23 mouse cellular contexts compared by ENCODE assay signal in genomic region chr2:159354247-159354646, GRCm38 (mm10).
A peak's percentile ranks its signal among the peaks of the same experiment; 100 is the strongest.
DNase-seq lines count a peak whose midpoint lies in the region; ATAC-seq and TF ChIP-seq lines count a peak whose summit lies in the region.
"Had no signal": no experiment of that assay in that cellular context is flagged by ENCODE, and none has a peak within 500 bp of the region (broad histone marks: within the 10 kb centered on the region; RNA-seq: fewer than 3 reads in every experiment).

No protein-coding gene starts in this region.

- intact Hi-C loops in heart, adult 2 months (cut with DNase I) = no loop called here

- H3K4me2 ChIP-seq in kidney, embryonic 16.5 days (replicated peaks; ENCODE audit: low read depth, low read length) = no peak overlapping the region
- H3K4me2 ChIP-seq: forebrain, embryonic 15.5 days; heart, embryonic 13.5 days; hindbrain, embryonic 14.5 days; limb, embryonic 13.5 days; liver, embryonic 11.5 days; midbrain, embryonic 11.5 days; stomach, embryonic 15.5 days had no signal

- no peak overlapping the region for H3K9ac ChIP-seq in heart, adult 2 months (ENCODE audit: low read depth, low read length)
- H3K9ac ChIP-seq in kidney, embryonic 16.5 days (replicated peaks; ENCODE audit: low read length) = no peak overlapping the region
- H3K9ac ChIP-seq: forebrain, embryonic 15.5 days; heart, embryonic 13.5 days; hindbrain, embryonic 14.5 days; limb, embryonic 13.5 days; stomach, embryonic 15.5 days had no signal

- WGBS in heart, adult 2 months = 31% methylated on average over 2 of the region's 2 CpGs
- WGBS in heart, embryonic 10.5 days = 60% methylated on average over 2 of the region's 2 CpGs
- 64% methylated on average over 2 of the region's 2 CpGs for WGBS in kidney, embryonic 16.5 days

- 0 out of 2 replicates have a peak, but pooled peaks have one; percentile 32 for TF ChIP-seq EP300 in heart, adult 2 months (IDR thresholded peaks at IDR 0.05; ENCODE audit: insufficient read depth, low read depth, low read length)

- no peak for TF ChIP-seq POLR2A in heart, adult 2 months (IDR thresholded peaks at IDR 0.05; ENCODE audit: insufficient read depth, low read depth, low read length)

- no peak overlapping the region for H3K4me3 ChIP-seq in heart, adult 2 months
- no peak overlapping the region for H3K4me3 ChIP-seq in heart, embryonic 10.5 days
- H3K4me3 ChIP-seq in kidney, embryonic 16.5 days (ENCODE audit: low read length) = no peak overlapping the region
- H3K4me3 ChIP-seq: forebrain, embryonic 15.5 days; gastrocnemius, adult 2 months; heart, embryonic 13.5 days; limb, embryonic 13.5 days; stomach, embryonic 15.5 days had no signal

- no peak for TF ChIP-seq CTCF in heart, adult 2 months (IDR thresholded peaks at IDR 0.05)

- peaks cover 3% of the 10 kb centered on the region for H3K4me1 ChIP-seq in heart, adult 2 months (ENCODE audit: control insufficient read depth, insufficient read depth, low read length)
- no peaks in the 10 kb centered on the region for H3K4me1 ChIP-seq in heart, embryonic 10.5 days
- H3K4me1 ChIP-seq in kidney, embryonic 16.5 days (ENCODE audit: insufficient read depth, low read length) = peaks cover 15% of the 10 kb centered on the region
- H3K4me1 ChIP-seq: forebrain, embryonic 15.5 days; limb, embryonic 13.5 days; stomach, embryonic 15.5 days had no signal

- ATAC-seq in kidney, embryonic 16.5 days (ENCODE audit: low FRiP score, low TSS enrichment) = peak; percentile 49; the same call in 1 of the 2 replicates
- peak; percentile 55 to 72 for ATAC-seq in hematopoietic stem cell, adult 5-6 weeks (replicated peaks in 1 of 2; ENCODE audit: insufficient read depth in 1 of 2, low FRiP score in 2 of 2, low TSS enrichment in 1 of 2, low read depth in 1 of 2, poor library complexity in 2 of 2, severe bottlenecking in 2 of 2)
- ATAC-seq: forebrain, embryonic 15.5 days; intestine, postnatal 0 days; midbrain, embryonic 16.5 days; Patski had no signal

- H3K36me3 ChIP-seq in heart, adult 2 months (ENCODE audit: control insufficient read depth, insufficient read depth, low read length) = no peaks in the 10 kb centered on the region
- H3K36me3 ChIP-seq in heart, embryonic 10.5 days = no peaks in the 10 kb centered on the region
- no peaks in the 10 kb centered on the region for H3K36me3 ChIP-seq in kidney, embryonic 16.5 days (ENCODE audit: insufficient read depth, low read length)
- H3K36me3 ChIP-seq: forebrain, embryonic 15.5 days; heart, embryonic 13.5 days; limb, embryonic 13.5 days; stomach, embryonic 15.5 days had no signal

- no peak overlapping the region for H3K27ac ChIP-seq in heart, adult 2 months
- H3K27ac ChIP-seq in heart, embryonic 10.5 days = no peak overlapping the region
- H3K27ac ChIP-seq in kidney, embryonic 16.5 days (ENCODE audit: low read length) = no peak overlapping the region
- H3K27ac ChIP-seq: forebrain, embryonic 15.5 days; gastrocnemius, adult 2 months; heart, embryonic 13.5 days; hindbrain, embryonic 14.5 days; limb, embryonic 13.5 days; stomach, embryonic 15.5 days had no signal

- no peaks in the 10 kb centered on the region for H3K79me2 ChIP-seq in heart, adult 2 months (replicated peaks; ENCODE audit: control insufficient read depth, insufficient read depth, low read length)

- H3K9me3 ChIP-seq in heart, embryonic 10.5 days = no peaks in the 10 kb centered on the region
- no peaks in the 10 kb centered on the region for H3K9me3 ChIP-seq in kidney, embryonic 16.5 days (ENCODE audit: low read length)
- H3K9me3 ChIP-seq: forebrain, embryonic 15.5 days; heart, embryonic 13.5 days; limb, embryonic 13.5 days; stomach, embryonic 15.5 days had no signal

- DNase-seq in heart, adult 2 months = peak in 1 of 2 experiments; percentile 24
- no peak for DNase-seq in heart, embryonic 10.5 days (ENCODE audit: low spot score)
- DNase-seq in kidney, adult 8-10 months = no peak
- peak; percentile 8 for DNase-seq in kidney, postnatal 4 days
- no peak for DNase-seq in kidney, adult 9 months
- DNase-seq: adrenal gland, postnatal 10 days; cerebellum, adult 8-10 months; cerebellum, postnatal 25 days; gastrocnemius, adult 2 months; gastrocnemius, postnatal 36 days; right cerebral cortex, postnatal 25 days had no signal

- H3K27me3 ChIP-seq in heart, adult 2 months (ENCODE audit: control insufficient read depth, insufficient read depth, low read length) = no peaks in the 10 kb centered on the region
- H3K27me3 ChIP-seq in heart, embryonic 10.5 days (ENCODE audit: insufficient read depth, poor library complexity, severe bottlenecking) = no peaks in the 10 kb centered on the region
- no peaks in the 10 kb centered on the region for H3K27me3 ChIP-seq in kidney, embryonic 16.5 days (ENCODE audit: insufficient read depth, low read length)
- H3K27me3 ChIP-seq: forebrain, embryonic 15.5 days; heart, embryonic 13.5 days; limb, embryonic 13.5 days; Patski; stomach, embryonic 15.5 days had no signal

Comparison
In these comparisons a context has a peak if more than half of its experiments do, and no peak if none do; other contexts are left out.
1. DNase-seq: peak in kidney, postnatal 4 days (2 of 2); none in heart, embryonic 10.5 days (single experiment), kidney, adult 8-10 months (0 of 2) and kidney, adult 9 months (single experiment).